Mouse (Mus musculus): ENCODE measurements around the gene Prmt2. TPM values are rescaled to one million over a fixed set of nuclear protein-coding genes. Genes with fewer than 3 reads are reported as not detected.

The Prmt2 gene
- polyA plus RNA-seq, 1 experiment from 2014 or later: 364 TPM

MicroRNAs encoded within 50 kb of the gene (microRNA counts, 519-probe panel; counts per million panel counts)
- microRNA mmu-miR-678: 1,926 counts per million, percentile 24 among the panel's probes with 10 or more counts

Small RNA genes lying within 50 kb of the gene (microRNA-seq; reads per million reads assigned to microRNA genes)
- gene Mir678: not detected

Other genes with a start within 250 kb of the Prmt2 start
- 10.3 and 12.3 TPM in 2 replicates for gene Zfp280b, start 205.2 kb downstream of the Prmt2 start, polyA plus RNA-seq (2015; fragmentation: Nextera tagmentation; extraction: Ambion mirVana)
- gene Slc5a4b, start 126.9 kb downstream of the Prmt2 start, polyA plus RNA-seq (2015; fragmentation: Nextera tagmentation; extraction: Ambion mirVana): 0.07 TPM in 1 of 2 replicates, not detected in the other
- 0.10 and 0.11 TPM in 2 replicates for gene Slc5a4a, start 90.4 kb downstream of the Prmt2 start, polyA plus RNA-seq (2015; fragmentation: Nextera tagmentation; extraction: Ambion mirVana)
- 6.2 and 7.9 TPM in 2 replicates for gene S100b, start 16.0 kb upstream of the Prmt2 start, polyA plus RNA-seq (2015; fragmentation: Nextera tagmentation; extraction: Ambion mirVana)
- gene Dip2a, start 107.4 kb upstream of the Prmt2 start, polyA plus RNA-seq (2015; fragmentation: Nextera tagmentation; extraction: Ambion mirVana): 18.0 and 20.1 TPM in 2 replicates
- not detected in 2 replicates for gene AC141477.1, start 202.6 kb upstream of the Prmt2 start, polyA plus RNA-seq (2015; fragmentation: Nextera tagmentation; extraction: Ambion mirVana)
- gene Pcnt, start 204.9 kb upstream of the Prmt2 start, polyA plus RNA-seq (2015; fragmentation: Nextera tagmentation; extraction: Ambion mirVana): 5.5 and 7.1 TPM in 2 replicates
- 0.16 TPM in 1 of 2 replicates, not detected in the other for gene 2610028H24Rik, start 211.2 kb upstream of the Prmt2 start, polyA plus RNA-seq (2015; fragmentation: Nextera tagmentation; extraction: Ambion mirVana)
- 43.8 and 57.2 TPM in 2 replicates for gene Mcm3ap, start 231.1 kb upstream of the Prmt2 start, polyA plus RNA-seq (2015; fragmentation: Nextera tagmentation; extraction: Ambion mirVana)
- 5.1 and 5.9 TPM in 2 replicates for gene Ybey, start 231.2 kb upstream of the Prmt2 start, polyA plus RNA-seq (2015; fragmentation: Nextera tagmentation; extraction: Ambion mirVana)